Mouse (Mus musculus): ENCODE measurements around the gene Aldoc. TPM values are rescaled to one million over a fixed set of nuclear protein-coding genes. Genes with fewer than 3 reads are reported as not detected.

Aldoc gene
- polyA plus RNA-seq, 1 experiment from 2014 or later, result 9.3 TPM

GRCm38 (mm10) chr11:78355471-78356238 lies 32.9 kb downstream of the Aldoc start:
- Histone ChIP-seq H3K36me3 (ENCODE audit: control insufficient read depth, insufficient read depth) (no peaks in the 10 kb centered on the region), H3K4me1 (replicated peaks; ENCODE audit: control insufficient read depth, insufficient read depth, low read length) (no peaks in the 10 kb centered on the region), H3K27ac (ENCODE audit: low read depth, low read length) (no peak overlapping the region), H3K9me3 (ENCODE audit: control insufficient read depth) (no peaks in the 10 kb centered on the region), H3K4me3 (ENCODE audit: low read depth, low read length) (no peak overlapping the region), H3K4me2 (replicated peaks; ENCODE audit: low read depth) (no peak overlapping the region), H3K9ac (ENCODE audit: low read depth, low read length) (no peak overlapping the region), H3K27me3 (replicated peaks; ENCODE audit: control insufficient read depth, insufficient read depth, low read length) (no peaks in the 10 kb centered on the region)
- TF ChIP-seq CTCF (IDR thresholded peaks at IDR 0.05; ENCODE audit: low read depth), result peak; percentile 84
- 34% methylated on average over 4 of the region's 4 CpGs for WGBS
- ATAC-seq, result no peak

- peak; percentile 79 for TF ChIP-seq CTCF (IDR thresholded peaks at IDR 0.05; ENCODE audit: low read depth)
Observed at GRCm38 (mm10) chr11:78358330-78359007, 35.7 kb downstream of the Aldoc start.

GRCm38 (mm10) chr11:78360125-78360788 lies 37.5 kb downstream of the Aldoc start:
- peak; percentile 31; the same call in 1 of the 2 replicates for ATAC-seq
- 10% methylated on average over 13 of the region's 13 CpGs for WGBS
- peaks cover 11% of the 10 kb centered on the region for H3K4me1 ChIP-seq (replicated peaks; ENCODE audit: control insufficient read depth, insufficient read depth, low read length)
- peak; percentile 92 for TF ChIP-seq CTCF (IDR thresholded peaks at IDR 0.05; ENCODE audit: low read depth)
- H3K27ac ChIP-seq (ENCODE audit: low read depth, low read length), result no peak overlapping the region
- H3K9me3 ChIP-seq (ENCODE audit: control insufficient read depth), result no peaks in the 10 kb centered on the region
- no peaks in the 10 kb centered on the region for H3K36me3 ChIP-seq (ENCODE audit: control insufficient read depth, insufficient read depth)
- 0 out of 2 replicates have a peak overlapping the region, but pooled peaks have one; percentile 2 for H3K9ac ChIP-seq (ENCODE audit: low read depth, low read length)
- H3K4me3 ChIP-seq (ENCODE audit: low read depth, low read length), result peak overlapping the region; percentile 33
- peak overlapping the region; percentile 66 for H3K4me2 ChIP-seq (replicated peaks; ENCODE audit: low read depth)
- no peaks in the 10 kb centered on the region for H3K27me3 ChIP-seq (replicated peaks; ENCODE audit: control insufficient read depth, insufficient read depth, low read length)

More at GRCm38 (mm10) chr11:78358330-78359007, 35.7 kb downstream of the Aldoc start:
- H3K4me2 ChIP-seq (replicated peaks; ENCODE audit: low read depth), result no peak overlapping the region
- no peak overlapping the region for H3K9ac ChIP-seq (ENCODE audit: low read depth, low read length)
- ATAC-seq, result peak; percentile 48
- H3K4me3 ChIP-seq (ENCODE audit: low read depth, low read length), result no peak overlapping the region
- H3K27me3 ChIP-seq (replicated peaks; ENCODE audit: control insufficient read depth, insufficient read depth, low read length), result no peaks in the 10 kb centered on the region
- no peaks in the 10 kb centered on the region for H3K9me3 ChIP-seq (ENCODE audit: control insufficient read depth)
- no peaks in the 10 kb centered on the region for H3K36me3 ChIP-seq (ENCODE audit: control insufficient read depth, insufficient read depth)
- 21% methylated on average over 22 of the region's 22 CpGs for WGBS
- H3K4me1 ChIP-seq (replicated peaks; ENCODE audit: control insufficient read depth, insufficient read depth, low read length), result peaks cover 5% of the 10 kb centered on the region
- no peak overlapping the region for H3K27ac ChIP-seq (ENCODE audit: low read depth, low read length)

GRCm38 (mm10) chr11:78360789-78361131 lies 38.0 kb downstream of the Aldoc start:
- Histone ChIP-seq H3K4me3 (ENCODE audit: low read depth, low read length) (no peak overlapping the region), H3K36me3 (ENCODE audit: control insufficient read depth, insufficient read depth) (no peaks in the 10 kb centered on the region), H3K4me1 (replicated peaks; ENCODE audit: control insufficient read depth, insufficient read depth, low read length) (peaks cover 11% of the 10 kb centered on the region), H3K27me3 (replicated peaks; ENCODE audit: control insufficient read depth, insufficient read depth, low read length) (no peaks in the 10 kb centered on the region), H3K4me2 (replicated peaks; ENCODE audit: low read depth) (peak overlapping the region; percentile 66; the same call in 1 of the 2 replicates), H3K9me3 (ENCODE audit: control insufficient read depth) (no peaks in the 10 kb centered on the region), H3K9ac (ENCODE audit: low read depth, low read length) (no peak overlapping the region), H3K27ac (ENCODE audit: low read depth, low read length) (no peak overlapping the region)
- no peak for ATAC-seq
- no peak for TF ChIP-seq CTCF (IDR thresholded peaks at IDR 0.05; ENCODE audit: low read depth)
- WGBS, result 41% methylated on average over 2 of the region's 2 CpGs

GRCm38 (mm10) chr11:78363309-78364007 lies 40.7 kb downstream of the Aldoc start:
- ATAC-seq, result 0 out of 2 replicates have a peak, but pooled peaks have one; percentile 6
- TF ChIP-seq CTCF (IDR thresholded peaks at IDR 0.05; ENCODE audit: low read depth), result no peak
- Histone ChIP-seq H3K9ac (ENCODE audit: low read depth, low read length) (0 out of 2 replicates have a peak overlapping the region, but pooled peaks have one; percentile 3), H3K9me3 (ENCODE audit: control insufficient read depth) (no peaks in the 10 kb centered on the region), H3K4me1 (replicated peaks; ENCODE audit: control insufficient read depth, insufficient read depth, low read length) (peaks cover 14% of the 10 kb centered on the region), H3K27ac (ENCODE audit: low read depth, low read length) (peak overlapping the region; percentile 86), H3K4me3 (ENCODE audit: low read depth, low read length) (no peak overlapping the region), H3K4me2 (replicated peaks; ENCODE audit: low read depth) (no peak overlapping the region; the same call in 1 of the 2 replicates), H3K36me3 (ENCODE audit: control insufficient read depth, insufficient read depth) (no peaks in the 10 kb centered on the region), H3K27me3 (replicated peaks; ENCODE audit: control insufficient read depth, insufficient read depth, low read length) (no peaks in the 10 kb centered on the region)
- 45% methylated on average over 13 of the region's 13 CpGs for WGBS

Data from intestine, postnatal 0 days (tissue).